Mouse (Mus musculus) heart, adult 11 months (tissue): Measurements from ENCODE around the gene Cep104.

Source experiments
- DNase-seq: peaks from one replicate; pipeline ENCODE4 v3.0.0; 2022

Gene Cep104

GRCm38 (mm10) chr4:154005488-154005887 lies 30.5 kb downstream of the Cep104 start:
- no peak for DNase-seq

DNA sequence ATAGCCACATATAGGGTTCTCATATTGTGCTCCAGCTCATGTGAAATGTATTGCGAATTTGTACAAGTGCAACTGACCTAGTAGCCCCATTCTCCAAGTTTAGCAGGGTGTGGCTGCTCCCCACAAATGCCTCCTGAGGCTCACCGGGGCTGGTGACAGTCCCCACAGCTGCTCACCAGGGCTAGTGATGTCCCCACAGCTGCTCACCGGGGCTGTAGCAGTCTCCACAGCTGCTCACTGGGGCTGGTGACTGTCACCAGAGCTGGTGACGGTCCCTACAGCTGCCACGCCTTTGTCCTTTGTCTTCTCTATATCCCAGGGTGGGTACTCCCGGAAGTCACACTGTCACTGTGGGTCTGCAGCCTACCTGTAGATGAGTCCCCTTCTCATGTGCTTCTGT lies 31.3 kb downstream of the Cep104 start:
- DNase-seq: no peak

GRCm38 (mm10) chr4:154007759-154008158 lies 32.8 kb downstream of the Cep104 start:
- DNase-seq: peak; percentile 61

DNA sequence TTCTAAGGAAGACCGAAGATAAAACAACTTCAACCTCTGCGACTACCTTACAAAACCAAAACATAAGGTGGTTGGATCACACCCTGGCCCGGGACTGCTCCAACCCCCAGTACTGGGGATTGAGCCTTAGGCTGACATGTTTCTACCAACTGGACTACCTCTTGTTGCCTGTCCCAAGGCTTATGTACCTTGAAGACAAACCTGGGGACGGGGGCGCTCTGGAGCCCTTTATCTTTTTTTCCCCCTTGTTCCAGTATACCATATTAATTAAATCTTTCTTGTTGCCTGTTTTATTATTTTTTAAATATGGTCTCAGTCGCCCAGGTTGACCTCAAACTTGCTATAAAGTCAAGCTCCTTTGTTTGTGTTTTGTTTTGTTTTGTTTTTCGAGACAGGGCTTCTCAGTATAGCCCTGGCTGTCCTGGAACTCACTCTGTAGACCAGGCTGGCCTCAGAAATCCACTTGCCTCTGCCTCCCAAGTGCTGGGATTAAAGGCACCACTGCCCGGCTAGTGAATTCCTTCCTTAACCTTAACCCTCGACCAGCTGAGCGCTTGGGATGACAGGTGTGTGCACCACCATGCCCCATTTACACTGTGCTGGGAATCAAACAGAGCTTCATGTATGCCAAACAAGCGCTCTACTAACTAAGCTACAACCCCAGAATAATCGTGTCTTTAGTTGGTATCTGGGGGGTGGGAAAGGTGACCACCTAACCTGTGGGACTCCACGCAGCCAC lies 36.1 kb downstream of the Cep104 start:
- no peak for DNase-seq

DNA sequence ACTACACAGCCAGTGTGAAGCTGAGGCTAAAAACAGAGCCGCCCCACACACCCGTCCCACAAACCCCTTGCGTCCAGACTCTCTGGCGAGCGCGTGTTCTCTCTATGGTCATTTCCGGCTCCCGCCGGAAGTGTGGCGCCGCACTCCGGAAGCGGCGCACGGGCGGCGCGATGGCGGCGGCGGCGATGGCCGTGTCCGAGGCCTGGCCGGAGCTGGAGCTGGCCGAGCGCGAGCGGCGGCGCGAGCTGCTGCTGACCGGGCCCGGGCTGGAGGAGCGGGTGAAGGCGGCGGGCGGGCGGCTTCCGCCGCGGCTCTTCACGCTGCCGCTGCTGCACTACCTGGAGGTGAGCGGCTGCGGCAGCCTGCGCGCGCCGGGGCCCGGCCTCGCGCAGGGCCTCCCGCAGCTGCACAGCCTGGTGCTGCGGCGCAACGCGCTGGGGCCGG lies 36.7 kb downstream of the Cep104 start, which contains the start of gene Lrrc47:
Gene Lrrc47, plus strand, starts transcription at position 86 of the 444 bp plus-strand sequence.
- peak; percentile 98 for DNase-seq

DNA sequence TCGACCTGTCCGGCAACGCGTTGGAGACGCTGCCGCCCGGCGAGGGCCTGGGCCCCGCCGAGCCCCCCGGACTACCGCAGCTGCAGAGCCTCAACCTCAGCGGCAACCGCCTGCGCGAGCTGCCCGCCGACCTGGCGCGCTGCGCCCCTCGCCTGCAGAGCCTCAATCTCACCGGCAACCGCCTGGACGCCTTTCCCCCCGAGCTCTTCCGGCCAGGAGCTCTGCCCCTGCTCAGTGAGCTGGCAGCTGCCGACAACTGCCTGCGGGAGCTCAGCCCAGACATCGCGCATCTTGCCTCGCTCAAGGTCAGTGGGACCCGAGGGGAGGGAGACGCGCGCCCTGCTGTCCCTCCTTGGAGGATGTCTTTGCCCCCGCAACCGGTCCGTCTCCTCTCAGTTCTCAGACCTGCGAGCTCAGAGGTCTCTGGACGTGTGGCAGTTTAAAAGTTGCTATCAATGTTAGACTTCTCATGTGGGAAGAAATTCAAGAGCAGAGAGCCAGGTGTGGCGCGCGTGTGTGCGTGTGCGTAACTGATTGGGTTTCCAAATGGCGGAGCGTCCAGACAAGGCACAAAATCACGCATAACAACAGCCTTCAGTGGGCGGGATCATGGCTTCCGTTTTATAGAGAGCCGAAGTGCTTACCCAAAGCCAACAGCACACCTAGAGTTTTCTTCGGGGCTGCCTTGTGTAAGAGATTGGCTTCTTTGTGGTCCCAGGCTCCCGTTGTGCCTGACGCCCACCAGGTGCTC lies 37.3 kb downstream of the Cep104 start:
- DNase-seq: peak; percentile 88

- DNase-seq: no peak
Measured at GRCm38 (mm10) chr4:154015476-154015875, 40.5 kb downstream of the Cep104 start.

GRCm38 (mm10) chr4:154019571-154019970 lies 44.6 kb downstream of the Cep104 start:
- peak; percentile 94 for DNase-seq

DNA sequence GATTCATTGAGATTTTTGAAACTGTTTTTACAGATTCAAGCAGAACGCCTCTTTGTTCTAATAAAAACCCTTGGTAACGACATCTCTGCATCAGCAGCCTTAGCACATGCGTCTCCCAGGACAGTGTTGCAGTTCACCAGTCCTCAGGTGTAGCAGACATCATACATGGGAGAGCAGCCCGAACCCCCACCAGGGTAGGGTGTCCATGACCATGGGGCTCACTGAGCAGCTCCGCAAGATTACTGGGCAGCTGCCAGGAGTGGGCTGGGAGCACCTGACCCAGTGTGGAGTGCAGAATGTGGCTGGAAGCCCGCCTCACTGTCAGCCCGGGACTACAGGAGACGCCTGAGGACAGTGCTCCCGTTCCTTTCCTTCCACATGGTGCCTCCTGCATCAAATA lies 46.4 kb downstream of the Cep104 start:
- peak; percentile 94 for DNase-seq

- peak; percentile 98 for DNase-seq
Measured at GRCm38 (mm10) chr4:154022407-154022806, 47.4 kb downstream of the Cep104 start.

DNA sequence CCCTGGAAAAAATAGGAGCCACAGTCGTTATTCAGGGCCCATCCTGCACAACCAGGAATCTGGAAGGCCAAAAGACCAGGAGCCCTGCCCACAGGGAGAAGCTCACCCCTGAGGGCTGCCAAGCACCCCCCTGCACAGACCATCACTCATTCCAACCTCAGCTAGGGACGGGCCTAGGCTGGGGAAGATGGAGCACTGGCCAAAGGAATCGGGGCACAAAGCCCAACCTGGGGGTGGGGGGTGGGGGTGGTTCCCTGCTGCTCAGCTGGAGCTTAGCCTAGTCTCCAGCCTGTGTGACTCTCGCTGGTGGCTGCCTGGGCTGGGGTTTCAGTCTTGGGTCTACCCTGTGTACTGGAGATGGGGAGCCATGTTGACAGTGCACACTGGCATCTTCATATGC lies 47.9 kb downstream of the Cep104 start:
- DNase-seq: no peak

DNA sequence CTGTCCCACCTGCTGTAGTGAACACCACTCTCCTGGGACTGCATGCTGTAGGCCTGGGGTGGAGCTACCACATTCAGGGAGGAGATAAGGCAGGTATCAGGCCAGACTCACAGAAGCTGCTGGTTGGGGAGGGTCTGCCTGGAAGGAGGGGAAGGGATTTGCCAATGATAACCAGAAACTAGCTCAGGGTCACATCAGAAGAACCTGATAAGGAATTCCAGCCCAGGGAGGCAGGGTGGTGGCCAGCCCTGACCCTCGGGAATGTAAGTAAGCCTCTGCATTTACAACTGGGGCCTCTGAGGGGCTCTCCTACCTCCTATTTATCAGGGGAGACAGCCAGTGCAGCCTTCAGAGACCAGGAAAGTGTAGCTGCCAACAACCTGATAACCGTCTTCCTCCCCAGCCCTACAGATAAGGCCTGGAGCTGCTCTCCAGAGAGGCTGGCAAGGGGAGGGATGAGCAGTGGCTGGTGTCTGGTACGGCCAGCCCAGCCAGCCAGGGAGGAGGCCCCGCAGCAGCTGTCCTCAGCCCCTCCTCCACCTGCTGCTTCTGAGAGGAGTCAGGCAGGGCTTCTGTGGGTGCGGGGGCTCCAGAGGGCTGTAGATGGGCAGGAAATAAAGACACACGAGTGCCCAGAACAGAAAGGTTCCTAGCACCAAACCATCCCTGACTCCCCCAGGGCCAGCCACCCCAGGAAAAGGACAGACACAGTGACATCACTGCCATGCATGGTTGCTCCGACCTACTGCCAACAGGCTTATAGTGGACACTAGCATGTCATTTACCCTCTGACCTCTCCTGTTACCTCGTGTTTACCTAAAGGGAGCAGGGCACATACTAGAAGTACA lies 49.0 kb downstream of the Cep104 start:
- DNase-seq: peak; percentile 96

- DNase-seq: peak; percentile 91
Measured at GRCm38 (mm10) chr4:154024729-154025521, 49.9 kb downstream of the Cep104 start.

- DNase-seq: peak; percentile 99
Measured at GRCm38 (mm10) chr4:154025641-154026440, 50.8 kb downstream of the Cep104 start, which contains the start of gene Smim1. Gene Smim1, minus strand, starts transcription at chr4:154026230.

DNA sequence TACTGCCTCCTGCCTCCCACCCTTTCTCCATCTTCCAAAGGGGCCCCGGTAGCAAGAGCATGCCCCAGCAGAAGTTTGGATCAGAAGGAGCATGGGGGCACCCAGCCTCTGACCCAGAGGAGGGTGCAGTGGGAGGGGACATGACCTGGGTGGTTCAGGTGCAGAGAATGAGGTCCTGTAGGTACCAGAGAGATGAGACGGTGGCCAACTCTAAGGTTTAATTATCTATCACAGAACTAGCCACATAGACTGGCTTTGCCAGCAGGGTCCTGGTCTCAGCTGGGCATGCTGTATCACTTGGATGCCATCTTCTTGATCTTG lies 51.4 kb downstream of the Cep104 start:
- DNase-seq: peak; percentile 92

GRCm38 (mm10) chr4:154028066-154028465 lies 53.1 kb downstream of the Cep104 start:
- DNase-seq: no peak

DNA sequence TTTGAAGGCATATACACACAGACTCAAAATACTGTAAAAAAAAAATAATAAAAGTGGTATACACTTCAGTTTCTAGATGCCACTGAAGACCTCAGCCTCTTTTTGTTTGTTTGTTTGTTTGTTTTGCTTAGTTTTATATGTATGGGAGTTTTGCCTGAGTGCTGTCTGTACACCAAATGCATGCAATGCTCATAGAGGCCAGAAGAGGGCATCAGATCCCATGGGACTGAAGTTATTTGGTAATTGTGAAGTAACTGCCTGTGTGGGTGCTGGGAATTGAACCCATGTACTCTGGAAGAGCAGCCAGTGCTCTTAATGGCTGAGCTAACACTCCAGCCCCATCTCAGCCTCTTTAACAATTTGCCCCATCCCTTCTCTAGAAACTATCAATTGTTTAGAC lies 53.7 kb downstream of the Cep104 start:
- DNase-seq: no peak

DNA sequence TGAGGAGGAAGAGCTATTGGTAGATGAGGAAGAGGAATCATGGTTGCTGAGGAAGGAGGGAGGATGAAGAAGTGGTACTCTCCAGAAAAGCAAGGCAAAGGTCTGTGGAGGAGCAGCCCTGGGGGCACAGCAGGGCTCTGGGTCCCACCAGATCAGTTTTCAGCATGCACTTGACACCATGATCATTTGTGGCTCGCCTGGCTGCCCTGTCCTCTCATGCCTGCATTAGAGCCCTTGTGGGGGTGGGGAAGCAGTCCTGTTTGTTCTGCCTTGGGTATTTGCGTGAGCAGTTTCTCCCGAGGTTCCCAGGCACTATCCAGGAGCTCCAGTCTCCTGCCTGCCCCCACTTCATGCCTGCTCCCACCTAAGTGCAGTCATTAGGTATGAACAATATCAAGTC lies 62.1 kb downstream of the Cep104 start:
- no peak for DNase-seq

- DNase-seq: no peak
Measured at GRCm38 (mm10) chr4:154042577-154042976, 67.6 kb downstream of the Cep104 start, which contains the start of gene Ccdc27. Gene Ccdc27, minus strand, starts transcription at chr4:154042677.

- no peak for DNase-seq
Measured at GRCm38 (mm10) chr4:154045837-154046236, 70.8 kb downstream of the Cep104 start.

- no peak for DNase-seq
Measured at GRCm38 (mm10) chr4:154051401-154051800, 76.4 kb downstream of the Cep104 start.
